7 mouse cellular contexts compared by ENCODE assay signal in the genomic region with DNA sequence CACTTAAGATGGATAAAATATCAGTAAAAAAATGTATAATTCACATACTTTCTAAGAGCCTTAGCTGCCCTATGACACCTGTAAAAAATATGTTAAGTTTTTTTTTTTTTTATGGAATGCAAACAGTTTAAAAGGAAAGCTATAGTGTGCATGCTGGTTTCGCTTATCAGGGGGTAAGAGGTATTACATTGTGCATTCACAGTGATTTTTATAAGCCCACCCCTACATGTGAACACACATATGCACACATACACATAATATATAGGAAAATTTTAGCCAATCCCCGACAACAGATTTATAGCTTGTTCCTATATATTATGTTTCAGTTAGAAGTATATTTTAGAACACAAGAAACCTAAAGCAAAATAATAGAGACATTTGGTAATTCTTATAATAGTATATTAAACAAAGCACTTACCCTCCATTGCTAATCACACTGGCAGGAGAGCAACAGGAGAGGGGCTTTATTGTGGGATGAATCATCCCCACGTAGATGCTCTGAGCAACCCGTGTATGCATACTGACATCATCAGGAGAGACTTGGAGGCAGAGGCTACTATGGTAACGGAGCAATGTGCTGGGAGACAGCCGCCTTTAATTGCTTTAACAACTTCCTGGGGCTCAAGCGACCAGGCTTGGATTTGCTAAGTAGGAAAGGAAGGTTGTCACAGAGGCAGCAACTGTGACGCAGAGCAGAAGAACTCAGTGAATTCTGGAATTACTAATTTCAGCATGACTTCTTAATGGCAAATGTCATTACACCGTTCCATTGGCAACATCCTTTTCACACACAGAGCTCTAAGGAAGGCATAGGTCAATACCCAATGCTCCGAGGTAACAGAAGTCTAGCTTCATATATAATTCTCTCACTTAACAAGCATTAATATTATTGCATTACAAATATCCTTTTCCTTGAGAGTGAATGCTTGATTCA. TPM values are rescaled to one million over a fixed set of nuclear protein-coding genes. Genes with fewer than 3 reads are reported as not detected.
A peak's percentile ranks its signal among the peaks of the same experiment; 100 is the strongest.
DNase-seq lines count a peak whose midpoint lies in the region; ATAC-seq lines count a peak whose summit lies in the region.

No protein-coding gene starts in this region.

- H3K4me1 ChIP-seq in embryonic facial prominence, embryonic 12.5 days, result peaks cover 10% of the 10 kb centered on the region
- H3K4me1 ChIP-seq in intestine, embryonic 14.5 days (replicated peaks; ENCODE audit: control insufficient read depth, insufficient read depth, low read length), result peaks cover 15% of the 10 kb centered on the region; the same call in 1 of the 2 replicates
- peaks cover 33% of the 10 kb centered on the region for H3K4me1 ChIP-seq in midbrain, embryonic 13.5 days (replicated peaks)

- DNase-seq in brain, adult 2 months (ENCODE audit: low read depth, low spot score), result peak; percentile 91
- no peak for DNase-seq in intestine, embryonic 14.5 days (ENCODE audit: low spot score)
- no peak for DNase-seq in cerebellum, postnatal 25 days
- no peak for DNase-seq in spleen, postnatal 14 days (ENCODE audit: low spot score in 2 of 2)

- H3K9ac ChIP-seq in embryonic facial prominence, embryonic 12.5 days, result no peak overlapping the region
- H3K9ac ChIP-seq in intestine, embryonic 14.5 days (ENCODE audit: low read length), result no peak overlapping the region
- H3K9ac ChIP-seq in midbrain, embryonic 13.5 days (replicated peaks), result peak overlapping the region; percentile 39; the same call in 1 of the 2 replicates

- no peaks in the 10 kb centered on the region for H3K27me3 ChIP-seq in embryonic facial prominence, embryonic 12.5 days
- H3K27me3 ChIP-seq in intestine, embryonic 14.5 days (replicated peaks; ENCODE audit: control insufficient read depth, insufficient read depth, low read length), result no peaks in the 10 kb centered on the region
- H3K27me3 ChIP-seq in midbrain, embryonic 13.5 days, result no peaks in the 10 kb centered on the region

- no peak overlapping the region for H3K27ac ChIP-seq in embryonic facial prominence, embryonic 12.5 days
- H3K27ac ChIP-seq in intestine, embryonic 14.5 days (ENCODE audit: low read depth), result no peak overlapping the region
- peak overlapping the region; percentile 84 for H3K27ac ChIP-seq in midbrain, embryonic 13.5 days

- ATAC-seq in embryonic facial prominence, embryonic 12.5 days (ENCODE audit: insufficient number of reproducible peaks, insufficient read depth, low FRiP score, low TSS enrichment), result peak; percentile 82; the same call in 1 of the 2 replicates
- ATAC-seq in intestine, embryonic 14.5 days (replicated peaks; ENCODE audit: low FRiP score, low TSS enrichment, low read depth), result peak; percentile 90
- peak; percentile 96 for ATAC-seq in midbrain, embryonic 13.5 days
- no peak; the same call in 1 of the 2 replicates for ATAC-seq in cerebellum, adult (ENCODE audit: insufficient number of reproducible peaks, low FRiP score, low TSS enrichment)

- H3K4me3 ChIP-seq in embryonic facial prominence, embryonic 12.5 days, result no peak overlapping the region
- H3K4me3 ChIP-seq in intestine, embryonic 14.5 days (ENCODE audit: low read depth, low read length), result no peak overlapping the region
- H3K4me3 ChIP-seq in midbrain, embryonic 13.5 days (replicated peaks), result peak overlapping the region; percentile 18

- H3K4me2 ChIP-seq in embryonic facial prominence, embryonic 12.5 days (replicated peaks), result 0 out of 2 replicates have a peak overlapping the region, but pooled peaks have one; percentile 0
- 0 out of 2 replicates have a peak overlapping the region, but pooled peaks have one; percentile 0 for H3K4me2 ChIP-seq in intestine, embryonic 14.5 days (ENCODE audit: low read length)
- H3K4me2 ChIP-seq in midbrain, embryonic 13.5 days (replicated peaks), result peak overlapping the region; percentile 39

- 26% methylated on average over 10 of the region's 10 CpGs for WGBS in embryonic facial prominence, embryonic 12.5 days
- WGBS in intestine, embryonic 14.5 days, result 25% methylated on average over 10 of the region's 10 CpGs
- WGBS in midbrain, embryonic 13.5 days, result 16% methylated on average over 10 of the region's 10 CpGs

- H3K9me3 ChIP-seq in embryonic facial prominence, embryonic 12.5 days, result no peaks in the 10 kb centered on the region
- H3K9me3 ChIP-seq in intestine, embryonic 14.5 days (ENCODE audit: control insufficient read depth, low read length), result no peaks in the 10 kb centered on the region
- no peaks in the 10 kb centered on the region for H3K9me3 ChIP-seq in midbrain, embryonic 13.5 days

- H3K36me3 ChIP-seq in embryonic facial prominence, embryonic 12.5 days, result no peaks in the 10 kb centered on the region
- H3K36me3 ChIP-seq in intestine, embryonic 14.5 days (ENCODE audit: control insufficient read depth, insufficient read depth, low read length), result no peaks in the 10 kb centered on the region
- H3K36me3 ChIP-seq in midbrain, embryonic 13.5 days, result no peaks in the 10 kb centered on the region

RNA-seq across cellular contexts. Expression of gene Pam, which starts 47.9 kb away (rescaled TPM):
- 32.8 and 35.6 TPM in 2 replicates for polyA plus RNA-seq in embryonic facial prominence, embryonic 12.5 days (2016; fragmentation: Nextera tagmentation; extraction: Ambion mirVana)
- polyA plus RNA-seq in intestine, embryonic 14.5 days (2014; fragmentation: Nextera tagmentation; extraction: Ambion mirVana), result 65.3 and 67.9 TPM in 2 replicates
- 37.6 and 43.0 TPM in 2 replicates for polyA plus RNA-seq in midbrain, embryonic 13.5 days (2015; fragmentation: Nextera tagmentation; extraction: Ambion mirVana)
